Mouse (Mus musculus) intestine, embryonic 15.5 days (tissue): ENCODE results near the gene Mpped1. TPM values are rescaled to one million over a fixed set of nuclear protein-coding genes. Genes with fewer than 3 reads are reported as not detected.

Experiments used
- ATAC-seq: fragments of 200-750 bp; cut with Nextera tagmentation; 2 replicates; pipeline ENCODE4 v1.8.0; 2017; ENCODE audit warnings: moderate TSS enrichment, moderate library complexity
- H3K27ac ChIP-seq: fragments of 300-500 bp; sonication (generic); 2 replicates; pipeline ENCODE4 v1.5.1; 2015; ENCODE audit warnings: mild to moderate bottlenecking, inconsistent platforms
- H3K27me3 ChIP-seq: fragments of 300-500 bp; sonication (generic); replicated peaks from 2 replicates; pipeline ENCODE4 v1.6.1; 2015; ENCODE audit warnings: inconsistent platforms
- H3K36me3 ChIP-seq: fragments of 300-500 bp; sonication (generic); 2 replicates; pipeline ENCODE4 v1.6.1; 2015; ENCODE audit warnings: inconsistent platforms
- H3K4me1 ChIP-seq: fragments of 300-500 bp; sonication (generic); replicated peaks from 2 replicates; pipeline ENCODE4 v1.6.1; 2015; ENCODE audit warnings: inconsistent platforms
- H3K4me2 ChIP-seq: fragments of 300-500 bp; sonication (generic); replicated peaks from 2 replicates; pipeline ENCODE4 v1.6.1; 2015; ENCODE audit warnings: mild to moderate bottlenecking, inconsistent platforms
- H3K4me3 ChIP-seq: fragments of 300-500 bp; sonication (generic); replicated peaks from 2 replicates; pipeline ENCODE4 v1.5.1; 2015; ENCODE audit warnings: inconsistent platforms
- H3K9ac ChIP-seq: fragments of 300-500 bp; sonication (generic); 2 replicates; pipeline ENCODE4 v1.6.1; 2015; ENCODE audit warnings: inconsistent platforms
- H3K9me3 ChIP-seq: fragments of 300-500 bp; sonication (generic); 2 replicates; pipeline ENCODE4 v1.6.1; 2016; ENCODE audit warnings: inconsistent platforms
- WGBS: fragments of 180-500 bp; shearing (Covaris S2); methylation state at CpG from one replicate; pipeline ENCODE4 v1.1.7; 2015; 5-methylcytosine and 5-hydroxymethylcytosine counted together
- polyA plus RNA-seq: library from polyadenylated mRNA; unstranded; fragments of >200 nt; fragmentation: Nextera tagmentation; extraction: Ambion mirVana; gene quantifications from 2 replicates; pipeline ENCODE4 v1.2.1, GENCODE M21; 2015

The Mpped1 gene
- polyA plus RNA-seq, 1 experiment from 2014 or later = 0.40 TPM

DNA sequence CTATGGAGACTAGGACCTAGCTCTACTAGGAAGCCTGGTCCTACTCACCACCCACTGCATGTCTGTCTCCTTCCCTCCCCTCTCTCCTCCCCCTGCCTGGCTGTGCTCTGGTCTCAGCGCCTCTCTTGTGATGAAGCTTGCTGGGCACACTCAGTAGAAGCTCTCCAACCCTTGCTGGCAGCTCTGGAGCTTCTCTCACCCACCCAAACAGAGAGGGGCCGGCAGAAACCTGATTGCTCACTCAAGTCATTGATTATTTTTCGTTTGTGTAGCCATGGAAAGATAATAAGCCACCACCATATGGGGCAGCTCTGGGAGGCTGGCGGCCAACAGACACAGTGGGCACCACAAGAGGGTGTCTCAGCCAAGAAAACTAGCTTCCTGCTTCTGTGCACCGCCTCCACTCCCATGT is 74.1 kb downstream of the Mpped1 start:
- Histone ChIP-seq H3K4me1 (no peaks in the 10 kb centered on the region), H3K9ac (no peak overlapping the region), H3K36me3 (no peaks in the 10 kb centered on the region), H3K4me2 (no peak overlapping the region), H3K9me3 (no peaks in the 10 kb centered on the region), H3K27ac (no peak overlapping the region), H3K4me3 (no peak overlapping the region), H3K27me3 (no peaks in the 10 kb centered on the region)
- WGBS = 65% methylated on average over 5 of the region's 5 CpGs
- ATAC-seq = no peak

- Histone ChIP-seq H3K4me1 (no peaks in the 10 kb centered on the region), H3K9ac (no peak overlapping the region), H3K36me3 (no peaks in the 10 kb centered on the region), H3K27me3 (no peaks in the 10 kb centered on the region), H3K4me3 (no peak overlapping the region), H3K4me2 (no peak overlapping the region), H3K27ac (no peak overlapping the region), H3K9me3 (no peaks in the 10 kb centered on the region)
- WGBS = 15% methylated on average over 8 of the region's 8 CpGs
- ATAC-seq = no peak
Observed at GRCm38 (mm10) chr15:83857129-83857528, 77.9 kb downstream of the Mpped1 start.

DNA sequence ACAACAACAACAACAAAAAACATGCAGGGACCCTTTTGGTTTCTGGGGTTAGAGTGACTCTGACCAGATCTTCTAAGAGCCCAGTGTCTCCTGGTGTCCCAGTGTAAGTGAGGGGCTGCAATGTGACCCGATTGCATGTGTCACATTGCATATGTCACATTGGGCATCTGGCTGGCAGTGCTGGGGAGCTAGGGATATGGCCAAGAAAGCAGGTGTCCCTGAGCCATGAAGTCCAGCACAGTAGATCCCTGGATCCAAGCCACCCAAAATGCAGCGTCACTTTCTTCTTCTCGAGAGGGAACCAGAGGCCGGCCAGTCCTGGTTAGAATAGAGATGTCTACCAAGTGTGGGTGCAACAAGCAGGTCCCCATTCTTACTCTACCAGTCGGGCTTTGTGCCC is 86.4 kb downstream of the Mpped1 start:
- 89% methylated on average over 5 of the region's 5 CpGs for WGBS
- ATAC-seq = no peak
- H3K4me3 ChIP-seq = no peak overlapping the region
- no peaks in the 10 kb centered on the region for H3K4me1 ChIP-seq
- no peaks in the 10 kb centered on the region for H3K36me3 ChIP-seq
- H3K9me3 ChIP-seq = no peaks in the 10 kb centered on the region
- no peaks in the 10 kb centered on the region for H3K27me3 ChIP-seq
- H3K27ac ChIP-seq = no peak overlapping the region
- H3K9ac ChIP-seq = no peak overlapping the region
- no peak overlapping the region for H3K4me2 ChIP-seq

DNA sequence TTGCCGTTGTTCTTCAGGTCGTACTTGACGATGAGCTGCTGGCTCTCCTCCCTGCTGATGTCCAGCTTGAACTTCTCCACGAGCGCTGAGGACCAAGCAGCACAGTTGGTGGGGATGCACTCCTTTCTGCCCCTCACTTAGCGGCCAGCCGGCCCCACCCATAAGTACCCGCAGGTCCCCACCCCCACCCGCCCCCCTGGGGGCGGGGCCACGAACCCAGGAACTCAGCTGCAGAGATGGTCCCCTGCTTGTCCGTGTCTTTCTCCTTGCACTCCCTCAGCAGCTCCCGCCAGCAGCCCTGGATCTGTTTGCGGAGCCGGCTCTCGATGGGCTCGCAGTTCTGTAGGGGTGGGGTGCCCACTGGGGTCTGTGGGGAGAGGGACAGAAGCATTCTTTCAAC is 91.7 kb downstream of the Mpped1 start:
- Histone ChIP-seq H3K27me3 (no peaks in the 10 kb centered on the region), H3K4me2 (peak overlapping the region; percentile 39), H3K36me3 (no peaks in the 10 kb centered on the region), H3K27ac (no peak overlapping the region), H3K9ac (no peak overlapping the region), H3K4me1 (no peaks in the 10 kb centered on the region), H3K4me3 (no peak overlapping the region), H3K9me3 (no peaks in the 10 kb centered on the region)
- 5% methylated on average over 17 of the region's 17 CpGs for WGBS
- no peak for ATAC-seq

GRCm38 (mm10) chr15:83877155-83877866 is 98.0 kb downstream of the Mpped1 start:
- no peaks in the 10 kb centered on the region for H3K27me3 ChIP-seq
- H3K9ac ChIP-seq = no peak overlapping the region
- no peak overlapping the region for H3K4me2 ChIP-seq
- no peak overlapping the region for H3K4me3 ChIP-seq
- 41% methylated on average over 11 of the region's 11 CpGs for WGBS
- no peak for ATAC-seq
- no peak overlapping the region for H3K27ac ChIP-seq
- no peaks in the 10 kb centered on the region for H3K36me3 ChIP-seq
- H3K9me3 ChIP-seq = no peaks in the 10 kb centered on the region
- H3K4me1 ChIP-seq = no peaks in the 10 kb centered on the region

DNA sequence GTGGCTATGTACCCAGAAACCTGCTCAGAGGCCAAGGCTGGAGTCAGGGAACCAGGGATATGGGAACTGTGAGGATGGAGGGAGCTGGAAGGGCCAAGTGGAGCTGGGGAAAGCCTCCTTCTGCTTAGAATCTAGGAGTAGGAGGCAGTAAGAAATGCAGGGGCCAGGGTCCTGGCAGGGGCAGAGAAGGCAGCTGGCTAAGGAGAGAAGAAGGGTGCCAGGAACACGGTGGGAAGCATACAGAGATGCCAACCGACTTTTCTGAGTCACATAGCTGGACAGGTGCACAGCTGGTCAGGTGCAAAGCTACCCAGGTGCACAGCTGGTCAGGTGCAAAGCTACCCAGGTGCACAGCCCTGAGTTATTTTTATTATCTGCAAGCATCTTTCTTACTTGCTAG is 98.6 kb downstream of the Mpped1 start:
- Histone ChIP-seq H3K9ac (no peak overlapping the region), H3K9me3 (no peaks in the 10 kb centered on the region), H3K4me3 (no peak overlapping the region), H3K4me1 (no peaks in the 10 kb centered on the region), H3K36me3 (no peaks in the 10 kb centered on the region), H3K27ac (no peak overlapping the region), H3K27me3 (no peaks in the 10 kb centered on the region), H3K4me2 (no peak overlapping the region)
- ATAC-seq = no peak
- 79% methylated on average over 2 of the region's 2 CpGs for WGBS

DNA sequence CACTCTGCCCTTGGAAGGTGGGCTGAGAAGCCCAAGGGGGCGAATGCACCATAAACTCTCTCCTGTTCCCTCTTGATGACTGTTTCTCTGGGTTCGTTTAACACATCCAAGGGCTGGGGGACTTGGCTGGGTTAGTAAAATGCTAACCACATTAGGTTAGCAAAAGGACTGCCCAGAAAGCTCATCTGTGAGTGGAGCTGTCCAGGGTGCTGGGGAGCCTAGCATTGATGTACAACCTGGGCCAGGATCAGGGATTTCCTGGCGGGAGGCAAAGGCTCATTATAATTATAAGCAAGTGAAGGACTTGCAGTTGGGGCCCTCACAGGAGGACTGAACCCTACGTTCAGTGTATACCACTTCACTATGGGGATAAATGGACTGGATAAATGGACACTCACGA is 100.6 kb downstream of the Mpped1 start:
- Histone ChIP-seq H3K4me2 (no peak overlapping the region), H3K36me3 (no peaks in the 10 kb centered on the region), H3K4me1 (no peaks in the 10 kb centered on the region), H3K4me3 (no peak overlapping the region), H3K27ac (no peak overlapping the region), H3K9me3 (no peaks in the 10 kb centered on the region), H3K27me3 (no peaks in the 10 kb centered on the region), H3K9ac (no peak overlapping the region)
- ATAC-seq = no peak
- 18% methylated on average over 5 of the region's 5 CpGs for WGBS

GRCm38 (mm10) chr15:83883821-83884220 is 104.6 kb downstream of the Mpped1 start:
- H3K27ac ChIP-seq = no peak overlapping the region
- no peaks in the 10 kb centered on the region for H3K27me3 ChIP-seq
- no peaks in the 10 kb centered on the region for H3K4me1 ChIP-seq
- H3K9me3 ChIP-seq = no peaks in the 10 kb centered on the region
- no peak overlapping the region for H3K4me3 ChIP-seq
- H3K9ac ChIP-seq = no peak overlapping the region
- no peak overlapping the region for H3K4me2 ChIP-seq
- no peak for ATAC-seq
- no peaks in the 10 kb centered on the region for H3K36me3 ChIP-seq
- WGBS = 94% methylated on average over 8 of the region's 8 CpGs

DNA sequence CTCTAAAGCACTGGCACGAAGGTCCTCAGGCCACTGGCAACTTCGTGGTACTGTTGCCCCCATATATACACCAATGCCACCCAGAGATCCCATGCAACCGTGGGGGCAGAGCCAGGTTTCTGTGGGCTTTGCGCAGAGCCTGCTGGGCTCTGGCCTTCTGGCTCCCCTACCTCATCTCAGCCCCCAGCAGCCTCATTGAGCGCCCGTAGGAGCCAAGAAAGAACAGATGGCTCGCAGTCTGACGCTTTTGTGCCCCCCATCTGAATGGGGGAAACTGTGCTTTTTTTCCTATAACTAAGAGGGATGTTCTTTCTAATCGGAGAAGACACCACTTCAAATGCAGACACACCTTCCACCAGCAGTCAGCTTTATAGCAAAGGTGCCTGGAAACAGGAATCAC is 105.0 kb downstream of the Mpped1 start:
- Histone ChIP-seq H3K4me3 (no peak overlapping the region), H3K36me3 (no peaks in the 10 kb centered on the region), H3K27ac (no peak overlapping the region), H3K9ac (no peak overlapping the region), H3K4me1 (no peaks in the 10 kb centered on the region), H3K9me3 (no peaks in the 10 kb centered on the region), H3K27me3 (no peaks in the 10 kb centered on the region), H3K4me2 (no peak overlapping the region)
- WGBS = 87% methylated on average over 9 of the region's 9 CpGs
- ATAC-seq = no peak

- no peak overlapping the region for H3K4me3 ChIP-seq
- H3K36me3 ChIP-seq = no peaks in the 10 kb centered on the region
- ATAC-seq = no peak
- no peaks in the 10 kb centered on the region for H3K27me3 ChIP-seq
- no peak overlapping the region for H3K9ac ChIP-seq
- H3K4me2 ChIP-seq = no peak overlapping the region
- no peak overlapping the region for H3K27ac ChIP-seq
- H3K9me3 ChIP-seq = no peaks in the 10 kb centered on the region
- no peaks in the 10 kb centered on the region for H3K4me1 ChIP-seq
- WGBS = 84% methylated on average over 15 of the region's 15 CpGs
Observed at GRCm38 (mm10) chr15:83892871-83893270, 113.6 kb downstream of the Mpped1 start.

DNA sequence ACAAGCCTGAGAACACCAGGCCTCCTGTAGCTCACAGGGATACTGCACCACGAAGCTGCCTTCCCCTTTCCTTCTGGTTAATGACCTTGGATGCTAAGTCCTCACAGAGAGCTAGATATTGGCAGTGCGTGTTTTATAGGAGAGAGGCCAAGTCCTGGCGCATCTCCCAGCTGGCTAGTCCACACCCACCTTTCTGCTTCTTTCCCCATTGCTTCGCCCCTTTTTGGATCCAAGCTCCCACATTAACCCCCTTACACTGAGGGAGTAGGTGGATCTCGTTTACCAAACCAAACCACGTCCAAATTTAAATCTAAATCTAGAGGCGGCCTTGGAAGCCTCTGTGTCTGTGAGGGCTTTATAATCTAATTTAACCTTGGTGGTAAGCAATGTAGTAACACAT is 115.0 kb downstream of the Mpped1 start:
- ATAC-seq = no peak
- WGBS = 76% methylated on average over 7 of the region's 7 CpGs

GRCm38 (mm10) chr15:83896011-83896410 is 116.7 kb downstream of the Mpped1 start:
- H3K27ac ChIP-seq = no peak overlapping the region
- WGBS = 43% methylated on average over 9 of the region's 9 CpGs
- H3K27me3 ChIP-seq = no peaks in the 10 kb centered on the region
- no peak overlapping the region for H3K4me2 ChIP-seq
- no peak overlapping the region for H3K9ac ChIP-seq
- no peak overlapping the region for H3K4me3 ChIP-seq
- H3K9me3 ChIP-seq = no peaks in the 10 kb centered on the region
- no peaks in the 10 kb centered on the region for H3K36me3 ChIP-seq
- no peak for ATAC-seq
- H3K4me1 ChIP-seq = no peaks in the 10 kb centered on the region

More for the DNA sequence above, 115.0 kb downstream of the Mpped1 start:
- Histone ChIP-seq H3K9ac (no peak overlapping the region), H3K4me3 (no peak overlapping the region), H3K9me3 (no peaks in the 10 kb centered on the region), H3K27ac (no peak overlapping the region), H3K27me3 (no peaks in the 10 kb centered on the region), H3K4me1 (no peaks in the 10 kb centered on the region), H3K36me3 (no peaks in the 10 kb centered on the region), H3K4me2 (no peak overlapping the region)

DNA sequence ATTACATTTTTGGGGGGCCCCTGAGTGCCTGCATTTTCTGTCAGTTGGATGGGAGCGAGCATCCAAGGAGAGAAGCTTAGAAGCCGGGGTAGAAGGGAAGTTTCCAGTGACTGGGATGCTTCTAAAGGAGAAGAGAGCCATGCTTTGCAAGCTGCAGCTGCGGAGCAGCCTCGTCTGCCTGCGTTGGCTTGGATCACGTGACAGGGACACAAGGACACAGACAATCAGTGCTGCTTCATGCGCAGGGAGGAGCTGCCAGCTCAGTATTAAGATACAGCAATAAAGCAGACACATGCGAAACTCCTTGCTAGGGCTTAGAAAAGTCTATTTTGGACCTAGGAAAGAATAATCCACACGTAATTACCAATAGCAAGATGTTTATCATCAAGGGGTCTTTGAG is 118.0 kb downstream of the Mpped1 start:
- ATAC-seq = no peak
- Histone ChIP-seq H3K4me1 (no peaks in the 10 kb centered on the region), H3K4me2 (no peak overlapping the region), H3K9me3 (no peaks in the 10 kb centered on the region), H3K4me3 (no peak overlapping the region), H3K27ac (no peak overlapping the region), H3K9ac (no peak overlapping the region), H3K27me3 (0 out of 2 replicates have a peak, but pooled peaks cover 3% of the 10 kb centered on the region), H3K36me3 (no peaks in the 10 kb centered on the region)
- 61% methylated on average over 9 of the region's 9 CpGs for WGBS
